Mouse (Mus musculus) heart, postnatal 0 days (tissue): ENCODE measurements around the gene Vegfd. TPM values are rescaled to one million over a fixed set of nuclear protein-coding genes. Genes with fewer than 3 reads are reported as not detected.

Source experiments
- ATAC-seq: fragments of 200-750 bp; cut with Nextera tagmentation; 2 replicates; pipeline ENCODE4 v1.8.0; 2017; ENCODE audit warnings: low read depth, moderate number of reproducible peaks, moderate library complexity; ENCODE audit not compliant: insufficient read depth
- DNase-seq: peaks from one replicate; pipeline ENCODE4 v3.0.0-alpha.2; 2016; ENCODE audit warnings: low spot score
- H3K27ac ChIP-seq: fragments of 300-500 bp; sonication (generic); 2 replicates; pipeline ENCODE4 v1.5.1; 2014; ENCODE audit warnings: low read depth, mild to moderate bottlenecking
- H3K27me3 ChIP-seq: fragments of 300-500 bp; sonication (generic); 2 replicates; pipeline ENCODE4 v1.6.1; 2014; ENCODE audit warnings: low read length, mixed read lengths; ENCODE audit not compliant: control insufficient read depth, insufficient read depth
- H3K36me3 ChIP-seq: fragments of 300-500 bp; sonication (generic); replicated peaks from 2 replicates; pipeline ENCODE4 v1.6.1; 2014; ENCODE audit warnings: low read length, mixed read lengths; ENCODE audit not compliant: control insufficient read depth, insufficient read depth
- H3K4me1 ChIP-seq: fragments of 300-500 bp; sonication (generic); 2 replicates; pipeline ENCODE4 v1.6.1; 2014; ENCODE audit warnings: antibody characterized with exemption; ENCODE audit not compliant: control insufficient read depth, insufficient read depth
- H3K4me2 ChIP-seq: fragments of 300-500 bp; sonication (generic); 2 replicates; pipeline ENCODE4 v1.6.1; 2014; ENCODE audit warnings: low read depth, mild to moderate bottlenecking, low read length, moderate library complexity
- H3K4me3 ChIP-seq: fragments of 300-500 bp; sonication (generic); 2 replicates; pipeline ENCODE4 v1.5.1; 2014; ENCODE audit warnings: low read depth, low read length
- H3K9ac ChIP-seq: fragments of 300-500 bp; sonication (generic); replicated peaks from 2 replicates; pipeline ENCODE4 v1.6.1; 2014; ENCODE audit warnings: low read depth, low read length, mixed read lengths
- H3K9me3 ChIP-seq: fragments of 300-500 bp; sonication (generic); replicated peaks from 2 replicates; pipeline ENCODE4 v1.6.1; 2016; ENCODE audit warnings: low read length; ENCODE audit not compliant: control insufficient read depth
- CTCF ChIP-seq: IDR thresholded peaks from 2 replicates; pipeline ENCODE4 v1.5.1; 2016; ENCODE audit warnings: antibody characterized with exemption, control low read depth, low read depth
- EP300 ChIP-seq: IDR thresholded peaks from 2 replicates; pipeline ENCODE4 v1.6.1; 2016; ENCODE audit warnings: antibody characterized with exemption, low read depth
- WGBS: fragments of 180-500 bp; shearing (Covaris S2); extraction: QIAGEN DNeasy Blood & Tissue Kit; methylation state at CpG from one replicate; pipeline ENCODE4 v1.1.7; 2014; 5-methylcytosine and 5-hydroxymethylcytosine counted together
- polyA plus RNA-seq: library from polyadenylated mRNA; unstranded; fragments of >200 nt; fragmentation: Nextera tagmentation; extraction: Ambion mirVana; gene quantifications from 2 replicates; pipeline ENCODE4 v1.2.1, GENCODE M21; 2015
- total RNA-seq: library from RNA; depleted of rRNA; stranded (reverse); fragments of >200 nt; gene quantifications from 2 replicates; pipeline ENCODE4 v1.2.3, GENCODE M21; 2014; ENCODE audit warnings: low replicate concordance; rRNA removed

Vegfd gene
- total RNA-seq: 0.08 and 2.0 TPM in 2 replicates
- 1.6 and 2.0 TPM in 2 replicates for polyA plus RNA-seq

- H3K4me3 ChIP-seq: no peak within 1 kb of the TSS
- TF ChIP-seq EP300 (no peak), CTCF (no peak)
Measured at GRCm38 (mm10) chrX:164373081-164373480, at the start of gene Vegfd. Gene Vegfd, plus strand, starts transcription at chrX:164373378.

GRCm38 (mm10) chrX:164323391-164323913 lies 49.7 kb upstream of the Vegfd start:
- Histone ChIP-seq H3K27ac (no peak overlapping the region), H3K4me1 (no peaks in the 10 kb centered on the region), H3K9me3 (no peaks in the 10 kb centered on the region), H3K4me3 (no peak overlapping the region), H3K36me3 (no peaks in the 10 kb centered on the region), H3K9ac (no peak overlapping the region), H3K27me3 (no peaks in the 10 kb centered on the region), H3K4me2 (no peak overlapping the region)
- TF ChIP-seq CTCF (no peak), EP300 (no peak)
- ATAC-seq (no peak), DNase-seq (no peak)
- WGBS: 74% methylated on average over 4 of the region's 4 CpGs

More at GRCm38 (mm10) chrX:164373081-164373480, at the start of gene Vegfd:
- WGBS: 19% methylated on average over 3 of the region's 3 CpGs
- no peak within 1 kb of the TSS for H3K4me2 ChIP-seq
- no peaks in the 10 kb centered on the region for H3K27me3 ChIP-seq
- H3K9me3 ChIP-seq: no peaks in the 10 kb centered on the region
- peak; percentile 38 for DNase-seq
- ATAC-seq: no peak
- H3K4me1 ChIP-seq: no peaks in the 10 kb centered on the region
- no peak within 1 kb of the TSS for H3K27ac ChIP-seq
- no peak within 1 kb of the TSS for H3K9ac ChIP-seq
- no peaks in the 10 kb centered on the region for H3K36me3 ChIP-seq

GRCm38 (mm10) chrX:164330351-164330750 lies 42.8 kb upstream of the Vegfd start:
- TF ChIP-seq EP300: no peak
- TF ChIP-seq CTCF: no peak
- 66% methylated on average over 2 of the region's 2 CpGs for WGBS

GRCm38 (mm10) chrX:164330766-164331165 lies 42.4 kb upstream of the Vegfd start:
- Histone ChIP-seq H3K4me3 (no peak overlapping the region), H3K27me3 (no peaks in the 10 kb centered on the region), H3K4me2 (no peak overlapping the region), H3K9me3 (no peaks in the 10 kb centered on the region), H3K27ac (no peak overlapping the region), H3K36me3 (no peaks in the 10 kb centered on the region), H3K4me1 (no peaks in the 10 kb centered on the region), H3K9ac (no peak overlapping the region)
- 62% methylated on average over 3 of the region's 3 CpGs for WGBS
- no peak for ATAC-seq
- TF ChIP-seq EP300 (no peak), CTCF (no peak)
- no peak for DNase-seq

More at GRCm38 (mm10) chrX:164330351-164330750, 42.8 kb upstream of the Vegfd start:
- no peak overlapping the region for H3K4me2 ChIP-seq
- H3K36me3 ChIP-seq: no peaks in the 10 kb centered on the region
- no peaks in the 10 kb centered on the region for H3K4me1 ChIP-seq
- no peaks in the 10 kb centered on the region for H3K9me3 ChIP-seq
- ATAC-seq (no peak), DNase-seq (no peak)
- no peaks in the 10 kb centered on the region for H3K27me3 ChIP-seq
- no peak overlapping the region for H3K4me3 ChIP-seq
- no peak overlapping the region for H3K9ac ChIP-seq
- H3K27ac ChIP-seq: no peak overlapping the region

GRCm38 (mm10) chrX:164338591-164338990 lies 34.6 kb upstream of the Vegfd start:
- Histone ChIP-seq H3K9ac (no peak overlapping the region), H3K27me3 (no peaks in the 10 kb centered on the region), H3K4me1 (no peaks in the 10 kb centered on the region), H3K4me3 (no peak overlapping the region), H3K36me3 (no peaks in the 10 kb centered on the region), H3K4me2 (no peak overlapping the region), H3K27ac (no peak overlapping the region), H3K9me3 (no peaks in the 10 kb centered on the region)
- WGBS: 77% methylated on average over 4 of the region's 4 CpGs
- DNase-seq: no peak
- no peak for TF ChIP-seq EP300
- no peak for TF ChIP-seq CTCF
- ATAC-seq: no peak
